Mouse (Mus musculus) embryo, embryonic 10.5 days (tissue): Measurements from ENCODE around the gene Gfy.

Experiments
- DNase-seq: peaks from one replicate; pipeline ENCODE4 v3.0.0-alpha.2; 2015; ENCODE audit warnings: low spot score

The Gfy gene

DNA sequence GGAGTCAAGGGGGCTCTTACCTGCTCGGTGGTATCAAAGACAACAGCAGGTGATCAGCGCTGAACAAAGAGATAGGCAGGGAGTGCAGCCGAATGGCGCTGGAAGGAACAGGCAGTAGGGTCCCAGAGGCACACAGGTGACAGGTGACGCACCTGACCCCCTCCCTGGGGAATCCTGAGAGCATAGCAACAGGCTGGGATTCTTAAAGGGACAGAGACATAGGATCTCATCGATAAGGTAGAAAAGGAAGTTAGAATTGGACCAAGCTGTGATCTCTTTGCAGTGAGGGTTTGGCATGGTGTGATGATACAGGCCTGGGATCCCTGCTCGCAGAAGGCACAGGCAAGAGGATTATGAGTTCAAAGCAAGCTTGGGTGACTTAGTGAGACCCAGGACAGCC is at the start of gene Gfy:
Gfy (minus strand) TSS at position 101 of the 400 bp plus-strand sequence.
- no peak for DNase-seq

DNA sequence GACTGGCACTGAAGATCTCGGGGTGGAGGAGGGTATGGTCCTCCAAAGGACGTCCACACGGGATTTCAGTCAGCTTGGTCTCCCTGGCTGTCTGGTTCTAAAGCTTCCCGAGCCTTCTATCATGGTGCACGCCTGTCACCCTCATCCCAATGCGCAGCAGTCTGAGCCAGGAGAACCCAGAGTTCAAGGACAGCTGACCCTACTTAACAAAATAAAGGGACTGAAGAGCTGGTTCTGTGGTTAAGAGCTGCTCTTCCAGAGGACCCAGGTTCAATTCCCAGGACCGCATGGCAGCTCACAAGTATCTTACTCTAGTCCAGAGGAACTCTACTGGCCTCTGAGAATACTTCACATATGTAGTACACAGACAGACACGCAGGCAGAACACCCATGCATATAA is 49.7 kb upstream of the Gfy start:
- DNase-seq = no peak

DNA sequence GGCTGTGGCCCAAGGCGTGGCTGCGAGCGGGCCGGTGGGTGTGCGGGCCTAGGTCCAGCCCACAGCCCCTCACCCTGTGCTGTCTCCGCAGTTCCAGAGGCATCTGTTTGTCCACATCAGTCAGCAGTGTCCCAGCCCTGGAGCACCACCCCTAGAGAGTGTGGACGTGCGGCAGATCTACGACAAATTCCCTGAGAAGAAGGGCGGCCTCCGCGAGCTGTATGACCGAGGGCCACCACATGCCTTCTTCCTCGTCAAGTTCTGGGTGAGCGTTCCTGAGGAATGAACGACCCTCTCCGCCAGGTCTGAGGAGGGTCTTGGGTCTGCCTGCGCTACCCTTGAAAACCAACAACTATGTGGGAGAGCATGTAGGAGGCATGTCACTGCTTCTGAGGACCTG is 49.2 kb upstream of the Gfy start:
- no peak for DNase-seq

DNA sequence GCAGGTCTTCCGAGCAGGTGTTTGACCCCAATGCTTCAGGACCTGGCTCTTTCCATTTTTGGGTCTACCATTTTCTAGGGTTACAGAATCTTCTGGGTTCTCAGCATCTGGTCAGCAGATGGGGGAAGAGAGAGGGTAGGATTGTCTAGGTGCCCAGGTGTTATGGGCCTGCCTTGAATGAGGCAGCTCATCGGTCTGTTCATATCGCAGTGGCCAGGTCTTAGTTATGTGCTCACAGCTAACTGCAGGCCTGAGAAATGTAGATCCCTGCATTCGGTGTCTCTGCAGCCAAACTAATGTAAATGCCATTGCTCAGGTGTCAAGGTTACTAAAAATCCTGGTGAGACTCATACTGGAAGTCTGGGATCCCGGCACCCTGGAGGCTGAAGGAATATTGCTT is 47.1 kb upstream of the Gfy start:
- no peak for DNase-seq

DNA sequence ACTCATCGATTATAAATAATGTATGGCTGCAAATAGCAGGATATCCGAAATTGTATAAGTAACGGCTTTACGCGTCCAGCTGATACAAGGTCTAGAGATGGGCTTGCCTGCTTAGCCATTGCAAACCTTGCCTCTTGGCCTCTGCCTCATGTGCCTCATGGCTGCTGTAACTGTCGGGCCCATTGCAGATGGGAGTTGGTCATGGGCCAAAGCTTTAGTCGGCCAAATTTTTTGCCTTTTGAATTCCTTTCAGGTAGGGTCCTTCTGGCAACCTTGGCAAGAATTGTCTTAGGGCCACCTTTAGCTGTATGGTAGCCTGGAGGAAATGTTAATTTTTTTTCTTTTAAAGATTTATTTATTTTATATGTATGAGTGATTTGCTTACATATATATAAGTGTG is 45.5 kb upstream of the Gfy start:
- no peak for DNase-seq

GRCm38 (mm10) chr7:45221680-45222079 is 42.3 kb upstream of the Gfy start:
- no peak for DNase-seq

GRCm38 (mm10) chr7:45216442-45217183 is 37.2 kb upstream of the Gfy start:
- DNase-seq = peak; percentile 95

DNA sequence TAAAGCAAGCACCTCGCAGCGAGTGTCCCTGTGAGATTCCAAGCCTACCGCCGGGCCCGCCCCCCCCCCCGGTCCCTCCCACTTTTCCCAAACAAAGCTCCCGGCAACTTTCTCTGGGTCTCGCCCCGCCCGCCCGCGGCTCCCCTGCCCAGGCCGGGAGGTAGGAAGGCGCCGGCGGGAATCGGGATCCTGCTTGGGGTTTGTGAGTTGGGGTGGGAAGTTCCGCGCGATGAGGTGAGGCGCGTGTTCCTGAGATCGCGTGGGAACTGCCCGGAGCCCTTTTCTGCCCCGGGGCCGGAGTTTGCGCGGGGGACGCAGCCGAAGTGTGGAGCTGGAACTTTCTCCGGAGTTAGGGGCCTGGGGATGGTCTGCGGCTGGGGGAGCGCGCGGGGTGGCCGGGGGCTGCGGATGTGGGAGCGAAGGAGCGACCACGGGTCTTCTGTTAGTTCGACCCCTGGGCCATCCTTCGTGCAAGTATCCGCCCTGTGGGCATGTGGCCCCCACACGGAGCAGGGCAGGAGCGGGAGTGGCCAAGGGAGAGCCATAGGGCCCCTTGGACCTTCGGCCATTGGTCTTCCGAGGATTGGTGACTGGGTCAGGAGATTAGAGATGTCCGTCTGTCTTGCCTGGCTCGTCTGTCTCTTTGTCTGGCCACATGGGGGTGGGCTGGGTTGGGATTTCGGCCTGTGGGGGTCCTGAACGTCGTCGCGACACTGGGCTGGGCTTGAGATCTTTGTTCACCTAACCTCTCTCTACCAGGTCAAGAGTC is 36.5 kb upstream of the Gfy start, which contains the start of gene Tead2:
Tead2 (plus strand) TSS at position 81 of the 769 bp plus-strand sequence.
- DNase-seq = peak; percentile 84

GRCm38 (mm10) chr7:45213708-45214107 is 34.3 kb upstream of the Gfy start:
- no peak for DNase-seq

GRCm38 (mm10) chr7:45212356-45212755 is 33.0 kb upstream of the Gfy start:
- no peak for DNase-seq

DNA sequence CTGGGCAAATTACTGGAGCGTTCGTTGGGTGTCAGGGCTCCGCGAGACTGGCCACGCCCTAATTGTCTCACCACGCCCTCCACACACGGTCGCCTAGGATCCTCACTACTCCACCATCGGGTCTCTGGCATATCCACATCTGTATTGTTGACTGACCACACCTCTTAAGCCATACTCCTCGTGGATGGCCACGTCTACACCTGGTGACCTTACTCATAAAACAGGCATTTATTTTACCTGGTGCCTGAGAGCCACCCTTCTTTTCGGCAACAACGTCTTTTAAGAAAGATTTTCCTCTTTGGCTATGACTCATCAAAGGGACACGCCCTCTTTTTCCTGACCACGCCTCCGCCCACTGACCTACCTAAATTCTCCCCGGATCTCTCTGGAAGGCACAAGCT is 32.5 kb upstream of the Gfy start, which contains the start of gene Dkkl1:
Dkkl1 (minus strand) TSS at position 297 of the 401 bp plus-strand sequence.
- no peak for DNase-seq

- DNase-seq = no peak
These were observed 31.7 kb upstream of the Gfy start for GRCm38 (mm10) chr7:45211070-45211469.

DNA sequence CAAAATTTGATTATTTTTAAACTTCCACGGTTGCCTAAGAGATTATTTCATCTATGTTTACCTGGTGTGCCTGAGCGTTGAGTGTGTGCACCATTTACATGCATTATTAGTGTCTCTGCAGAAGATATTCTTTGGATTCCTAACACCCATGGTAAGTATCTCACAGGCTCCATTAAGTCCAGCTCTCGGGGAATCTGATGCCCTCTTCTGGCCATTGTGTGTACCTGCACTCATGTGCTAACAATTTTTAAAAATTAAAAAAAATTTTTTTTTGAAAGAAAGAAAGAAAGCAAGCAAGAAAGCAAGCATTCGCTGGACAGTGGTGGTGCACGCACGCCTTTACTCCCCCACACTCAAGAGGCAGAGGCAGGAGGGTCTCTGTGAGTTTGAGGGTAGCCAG is 28.9 kb upstream of the Gfy start:
- no peak for DNase-seq

DNA sequence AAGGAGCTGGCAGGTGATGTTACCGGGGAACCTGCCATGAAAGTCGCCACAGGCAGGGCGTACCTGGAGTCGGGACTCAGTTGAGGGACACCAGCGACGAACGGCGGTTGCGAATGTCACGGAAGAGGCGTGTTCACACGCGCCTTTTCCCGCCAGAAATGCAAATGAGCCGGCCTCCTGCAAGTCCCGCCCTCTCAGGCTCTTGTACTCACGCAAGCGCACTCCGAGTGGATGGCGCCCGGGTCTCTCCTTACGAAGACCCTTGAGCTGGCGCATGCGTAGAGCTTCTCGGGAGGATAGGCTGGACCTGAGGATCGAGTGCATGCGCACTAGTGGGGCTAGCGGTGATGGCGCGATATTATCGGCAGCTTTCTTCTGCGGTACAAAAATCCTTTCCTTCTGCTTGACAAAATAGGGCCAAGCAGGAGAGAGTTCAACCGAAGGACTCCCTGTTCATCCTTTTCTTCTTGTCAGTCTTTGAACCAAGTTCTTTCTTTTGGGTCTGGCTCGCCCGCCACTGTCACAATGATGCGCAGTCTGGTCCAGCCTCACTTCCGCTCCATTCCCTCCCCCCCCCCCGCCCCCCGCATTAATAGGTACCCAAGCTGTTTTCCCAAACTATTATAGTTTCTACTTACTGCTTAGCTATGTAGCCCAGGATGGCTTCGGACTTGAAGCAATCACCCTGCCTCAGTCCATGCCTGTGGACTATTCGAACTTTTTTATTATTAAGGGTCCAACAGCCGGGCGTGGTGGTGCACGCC is 25.2 kb upstream of the Gfy start, which contains the start of gene Ccdc155:
Ccdc155 (minus strand) TSS at position 513 of the 764 bp plus-strand sequence.
- DNase-seq = peak; percentile 100

DNA sequence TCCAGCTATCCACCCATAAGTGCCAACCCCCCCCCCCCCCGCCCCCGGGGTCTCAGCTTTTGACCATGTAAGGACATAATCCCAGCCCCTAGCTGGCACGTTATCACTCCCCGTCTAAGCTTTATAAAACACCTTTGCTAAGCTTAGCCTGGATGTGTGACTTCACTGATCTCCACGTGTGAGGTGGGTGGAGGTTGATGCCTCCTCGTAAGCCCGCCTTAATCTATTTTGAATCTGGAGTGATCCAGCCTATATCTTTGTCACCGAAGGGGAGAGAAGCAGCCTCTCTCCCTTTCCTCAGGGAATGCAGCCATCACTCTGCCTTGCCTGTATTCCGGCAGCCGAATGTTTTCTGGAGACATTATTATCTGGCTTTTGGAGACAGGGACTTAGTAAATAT is 23.3 kb upstream of the Gfy start:
- no peak for DNase-seq

DNA sequence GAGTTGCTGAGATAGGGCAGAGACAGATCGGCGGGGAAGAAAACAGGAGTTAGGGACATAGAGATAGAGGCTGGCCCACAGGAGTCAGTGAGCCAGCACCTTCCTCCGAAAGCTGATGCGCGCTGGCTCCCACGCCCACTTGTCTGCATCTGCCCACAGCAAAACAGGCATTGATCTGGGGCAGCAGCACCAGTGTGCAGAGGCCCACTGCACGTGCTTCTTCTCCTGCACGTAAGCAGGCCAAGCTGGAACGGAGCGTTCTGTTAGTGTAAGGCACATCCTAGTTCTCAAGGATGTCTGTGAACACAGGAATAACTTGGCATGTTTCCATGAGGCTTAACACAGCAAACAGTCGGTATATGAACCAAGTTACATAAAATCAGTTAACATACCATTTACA is 19.6 kb upstream of the Gfy start:
- no peak for DNase-seq

GRCm38 (mm10) chr7:45198435-45198834 is 19.1 kb upstream of the Gfy start:
- DNase-seq = peak; percentile 82

- no peak for DNase-seq
These were observed 17.6 kb upstream of the Gfy start for GRCm38 (mm10) chr7:45196994-45197393.

DNA sequence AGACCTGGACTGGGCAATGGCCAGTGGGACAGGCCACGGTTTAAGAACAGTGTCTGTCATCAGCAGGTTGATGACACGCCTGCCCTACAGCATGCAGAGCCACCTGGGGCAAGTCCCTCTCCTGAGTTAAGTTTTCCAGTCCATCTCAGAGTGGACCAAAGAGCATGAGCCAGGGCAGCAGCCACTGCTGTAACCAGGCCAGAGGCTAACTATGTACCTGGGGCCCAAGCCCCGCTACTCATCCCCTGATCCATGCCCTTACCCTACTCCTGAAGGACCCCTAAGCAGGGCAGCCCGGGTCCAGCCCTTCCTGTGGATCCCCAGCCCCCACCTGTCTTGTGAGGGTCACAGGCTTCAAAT is 16.8 kb upstream of the Gfy start:
- no peak for DNase-seq

DNA sequence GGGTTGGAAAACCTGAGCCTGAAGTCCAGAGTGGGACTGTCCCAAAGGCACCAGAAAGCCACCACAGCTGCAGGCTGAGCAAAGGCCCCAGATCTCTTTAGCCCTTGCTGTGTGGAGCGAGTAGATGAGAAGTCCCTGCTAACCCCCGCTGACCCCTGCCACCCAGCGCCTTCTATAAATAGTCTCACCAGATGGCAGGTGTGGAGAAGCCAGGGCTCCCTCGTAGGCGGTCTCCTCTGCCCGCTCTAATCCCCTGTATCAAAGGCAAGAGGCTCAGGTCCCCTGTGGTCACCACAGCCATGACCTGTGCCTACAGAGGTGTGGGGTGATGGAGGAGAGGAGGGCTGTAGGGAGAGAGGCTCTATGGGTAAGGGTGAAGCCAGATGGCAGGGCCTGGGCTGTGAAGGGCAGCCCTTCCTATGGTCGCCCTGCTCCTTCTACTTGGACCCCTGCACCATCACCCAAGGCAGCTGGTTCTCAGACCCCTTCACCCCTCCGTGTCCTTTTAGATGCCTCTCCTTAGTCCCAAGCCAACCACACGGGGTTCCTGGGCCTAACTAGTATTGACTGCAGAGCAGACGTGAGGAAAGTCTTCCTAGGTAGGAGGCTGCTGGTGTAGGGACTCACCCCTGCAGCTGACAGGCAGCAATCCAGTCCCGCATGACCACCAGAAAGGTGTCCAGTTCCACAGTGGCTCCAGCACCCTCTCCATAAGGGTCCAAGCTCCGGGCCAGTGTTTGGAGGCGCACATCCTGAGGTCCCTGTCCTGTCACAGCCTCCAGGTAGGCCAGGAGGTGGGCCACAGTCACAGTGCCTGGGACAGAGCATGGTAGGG is 16.2 kb upstream of the Gfy start:
- no peak for DNase-seq

DNA sequence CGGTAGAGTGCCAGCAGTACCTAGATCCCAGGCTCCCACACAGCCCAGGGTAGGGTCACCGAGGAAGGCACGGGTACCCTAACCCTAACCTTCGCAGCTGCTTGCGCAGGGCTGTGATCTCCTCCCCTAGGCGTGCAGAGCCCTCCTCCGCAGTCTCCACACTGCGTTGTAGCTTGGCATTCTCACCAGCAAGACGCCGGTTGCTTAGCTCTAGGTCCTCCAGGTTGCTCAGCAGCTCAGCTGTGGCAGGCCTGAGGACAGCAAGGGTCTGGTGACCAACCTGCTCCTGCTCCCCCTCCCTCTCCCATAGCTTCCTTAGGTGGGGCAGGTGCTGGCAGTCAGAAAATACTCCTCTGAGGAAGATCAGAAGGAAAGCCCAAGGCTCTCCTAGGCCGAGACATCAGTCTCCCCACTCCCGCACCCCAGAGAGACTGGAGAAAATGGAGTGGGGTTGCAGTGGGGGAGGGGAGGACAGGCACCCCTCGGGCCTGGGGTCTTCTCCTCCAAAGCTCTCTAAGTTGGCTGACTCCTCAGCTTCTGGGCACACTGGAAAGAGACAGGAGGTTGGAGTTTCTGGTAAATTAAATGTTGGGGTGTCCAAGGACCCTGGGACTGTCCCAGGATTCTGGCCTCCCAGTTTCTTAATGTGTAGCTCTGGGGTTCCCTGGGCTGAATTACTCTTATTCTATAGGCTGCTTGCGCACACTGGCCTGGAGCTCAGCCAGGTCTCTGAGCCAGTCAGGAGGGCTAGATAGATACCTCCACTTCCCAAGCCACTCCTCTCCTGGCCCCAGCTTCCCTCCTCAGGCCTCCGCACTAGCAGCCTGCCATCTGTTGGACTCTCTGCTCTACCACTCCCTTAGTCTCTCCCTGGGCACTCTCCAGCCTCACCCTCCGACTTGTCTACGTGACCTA is 14.8 kb upstream of the Gfy start:
- DNase-seq = no peak
